Mouse (Mus musculus) induced T-regulatory cell, adult 2 months (primary cell): ENCODE data around the gene Tmem211.

Experiments
- DNase-seq: peaks from one replicate; pipeline ENCODE4 v3.0.0-alpha.2; 2012; ENCODE audit warnings: low read depth

Gene Tmem211

DNA sequence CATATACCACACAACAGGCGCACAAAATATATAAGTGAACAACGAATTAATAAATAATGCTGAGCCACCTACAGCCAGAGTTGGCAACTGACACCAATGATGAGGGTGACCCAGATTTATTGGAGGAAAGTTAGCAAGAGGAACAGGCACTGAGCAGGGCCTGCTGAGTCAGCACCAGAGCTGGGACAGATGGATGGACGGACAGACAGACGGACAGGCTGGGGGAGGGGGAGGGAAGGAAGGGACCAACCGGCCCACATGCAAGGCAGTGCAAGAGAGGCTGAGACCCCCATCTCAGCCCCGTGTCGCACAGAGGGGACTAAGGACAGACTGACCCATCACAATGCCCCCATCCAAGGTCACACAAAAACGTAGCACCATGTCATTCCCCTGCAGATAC lies 12.7 kb upstream of the Tmem211 start:
- no peak for DNase-seq

DNA sequence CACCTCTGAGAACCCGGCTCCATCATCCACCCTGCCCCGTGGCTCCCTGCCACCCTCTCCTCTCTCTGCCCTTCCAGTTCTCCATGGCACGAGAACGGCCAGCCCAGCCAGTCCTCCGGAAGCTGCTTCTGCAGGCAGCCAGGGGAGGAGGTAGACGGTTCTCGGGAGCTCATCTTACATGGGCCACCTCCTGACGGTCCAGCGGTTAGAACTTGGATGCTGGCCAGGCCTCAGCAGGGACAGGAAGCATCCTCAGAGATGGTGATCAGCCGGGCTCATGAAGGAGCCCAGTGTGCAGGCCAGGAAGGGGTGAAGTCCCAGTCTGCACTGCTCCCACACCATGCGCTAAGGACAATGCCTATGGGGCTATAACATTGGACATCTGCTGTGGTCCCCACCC lies 12.3 kb upstream of the Tmem211 start:
- no peak for DNase-seq

DNA sequence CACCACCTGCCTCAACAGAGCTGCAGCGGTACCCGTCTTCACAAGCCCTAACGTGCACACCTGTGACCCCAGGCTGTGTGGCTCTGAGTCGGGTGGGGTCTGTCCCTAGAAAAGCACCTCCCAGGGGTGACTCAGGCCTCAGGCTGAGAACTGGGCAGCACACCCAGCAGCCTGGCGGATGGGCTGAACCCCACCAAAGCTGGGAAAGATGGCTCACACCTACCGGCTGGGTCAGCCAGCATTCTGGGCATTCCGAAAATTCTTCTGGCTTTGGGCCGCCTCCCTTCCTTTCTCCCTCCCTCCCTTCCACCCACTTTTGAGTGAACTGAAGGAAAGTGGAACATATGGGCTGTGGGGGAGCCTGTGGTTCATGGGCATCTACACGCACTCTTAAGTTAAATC lies 11.1 kb upstream of the Tmem211 start:
- no peak for DNase-seq

DNA sequence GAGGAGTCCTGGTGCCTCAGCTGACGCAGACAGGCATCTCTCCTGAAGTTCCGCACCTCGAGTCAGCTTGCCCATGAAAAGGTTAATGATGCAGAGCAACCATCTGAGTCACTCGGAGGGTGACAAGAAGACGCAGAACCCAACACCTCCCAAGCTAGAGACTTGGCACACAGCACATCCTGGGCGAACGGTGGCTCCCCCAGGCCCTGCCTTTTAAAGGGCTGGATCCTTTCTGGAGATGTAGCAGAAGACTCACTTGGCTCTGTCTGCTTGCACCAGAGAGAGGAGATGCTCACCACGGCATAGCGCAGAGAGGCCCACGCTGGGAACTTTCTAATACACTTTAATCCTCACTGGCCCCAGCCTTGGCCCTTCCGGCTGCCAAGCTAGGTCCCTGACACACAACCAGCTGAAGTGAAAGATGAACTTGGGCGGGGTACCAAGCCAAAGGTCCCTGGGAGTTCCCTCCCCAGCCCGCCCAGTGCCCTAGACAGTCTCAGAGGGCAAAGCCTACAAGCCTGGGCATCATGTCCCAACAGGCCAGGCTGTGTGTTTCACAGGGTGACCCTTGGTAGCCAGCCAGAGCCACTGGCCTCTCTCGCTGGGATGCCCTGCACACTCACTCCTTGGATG lies 10.3 kb upstream of the Tmem211 start:
- DNase-seq = no peak

DNA sequence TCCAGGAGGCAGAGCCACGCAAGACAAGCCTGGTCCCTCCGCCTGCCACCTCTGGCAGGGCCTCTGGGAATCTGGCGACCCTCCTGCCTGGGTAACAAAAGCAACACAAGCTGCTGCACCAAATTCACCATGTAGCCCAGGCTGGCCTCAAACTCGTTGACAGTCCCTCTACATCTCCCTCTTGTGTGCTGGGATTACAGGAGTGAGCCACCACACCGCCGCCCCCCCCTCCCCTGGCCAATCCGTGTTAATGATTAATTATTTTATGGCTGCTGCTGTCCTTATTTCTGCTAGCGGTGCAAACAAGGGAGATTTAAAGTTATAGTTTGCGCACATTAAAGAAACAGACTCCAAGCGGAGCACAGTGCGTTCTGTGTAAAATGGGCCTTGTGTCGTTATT lies 9.6 kb upstream of the Tmem211 start:
- no peak for DNase-seq

DNA sequence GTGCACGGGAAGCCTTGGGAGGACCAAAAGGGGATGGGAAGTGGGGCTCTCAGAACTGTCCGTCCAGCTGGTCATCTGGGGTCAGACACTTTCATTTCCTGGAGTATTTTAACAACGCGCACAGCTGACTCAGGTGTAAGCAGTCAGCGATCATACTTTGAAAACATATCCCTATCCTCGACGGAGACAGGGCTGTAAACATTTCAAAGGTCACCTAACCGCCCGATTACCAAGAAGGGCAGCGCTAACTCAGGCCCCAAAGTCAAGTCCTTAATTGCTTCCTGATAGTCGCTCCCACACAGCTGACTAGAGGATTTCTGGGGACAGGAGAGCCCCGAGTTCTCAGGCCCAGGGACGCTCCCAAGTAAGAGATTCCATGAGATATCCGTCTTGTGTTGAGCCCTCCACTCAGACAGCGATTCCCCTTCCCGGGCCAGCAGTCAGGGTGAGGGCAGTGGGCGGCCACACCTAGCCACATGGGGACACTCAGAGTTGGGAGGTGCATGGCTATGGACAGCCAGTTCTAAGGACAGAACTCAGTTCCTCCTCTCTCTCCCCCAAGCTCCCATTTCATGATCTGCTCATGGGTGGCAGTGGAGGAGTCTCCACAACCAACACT lies 8.0 kb upstream of the Tmem211 start:
- DNase-seq = no peak

DNA sequence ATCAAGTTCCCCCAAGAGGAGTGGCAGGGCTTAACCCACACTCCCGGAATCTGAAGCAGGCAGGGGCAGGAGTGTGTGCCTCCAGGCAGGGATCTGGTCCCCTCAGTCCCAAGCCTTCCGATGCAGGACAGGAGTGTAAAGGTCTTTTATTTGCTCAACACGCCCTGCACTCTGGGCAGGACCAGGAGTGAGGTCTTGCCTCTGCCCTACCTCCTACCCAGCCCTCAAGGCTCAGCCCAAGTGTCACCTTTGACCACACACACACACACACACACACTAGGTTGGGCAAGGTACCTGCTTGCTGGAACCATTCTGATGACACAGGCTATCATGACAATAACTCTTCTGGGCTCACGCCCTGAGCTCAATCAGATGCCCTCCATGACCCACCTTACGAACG lies 7.3 kb upstream of the Tmem211 start:
- no peak for DNase-seq

DNA sequence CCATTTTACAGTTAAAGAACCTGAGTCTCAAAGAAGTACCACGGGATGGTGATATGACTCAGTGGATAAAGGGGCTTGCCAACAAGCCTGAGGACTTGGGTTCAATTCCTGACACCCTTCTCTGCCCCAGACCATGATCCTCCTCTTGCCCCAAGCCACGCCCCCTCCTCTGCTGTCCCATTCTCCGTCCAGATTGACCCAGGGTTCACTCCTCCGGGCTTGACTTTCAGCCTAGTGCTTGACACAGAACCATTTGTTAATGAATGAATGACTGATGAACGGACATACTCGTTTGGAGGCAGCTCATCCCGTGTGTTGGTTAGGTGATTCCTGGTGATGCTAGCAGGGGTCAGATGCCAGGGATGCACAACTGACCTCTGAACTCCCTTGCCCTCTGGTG lies 6.8 kb upstream of the Tmem211 start:
- no peak for DNase-seq

DNA sequence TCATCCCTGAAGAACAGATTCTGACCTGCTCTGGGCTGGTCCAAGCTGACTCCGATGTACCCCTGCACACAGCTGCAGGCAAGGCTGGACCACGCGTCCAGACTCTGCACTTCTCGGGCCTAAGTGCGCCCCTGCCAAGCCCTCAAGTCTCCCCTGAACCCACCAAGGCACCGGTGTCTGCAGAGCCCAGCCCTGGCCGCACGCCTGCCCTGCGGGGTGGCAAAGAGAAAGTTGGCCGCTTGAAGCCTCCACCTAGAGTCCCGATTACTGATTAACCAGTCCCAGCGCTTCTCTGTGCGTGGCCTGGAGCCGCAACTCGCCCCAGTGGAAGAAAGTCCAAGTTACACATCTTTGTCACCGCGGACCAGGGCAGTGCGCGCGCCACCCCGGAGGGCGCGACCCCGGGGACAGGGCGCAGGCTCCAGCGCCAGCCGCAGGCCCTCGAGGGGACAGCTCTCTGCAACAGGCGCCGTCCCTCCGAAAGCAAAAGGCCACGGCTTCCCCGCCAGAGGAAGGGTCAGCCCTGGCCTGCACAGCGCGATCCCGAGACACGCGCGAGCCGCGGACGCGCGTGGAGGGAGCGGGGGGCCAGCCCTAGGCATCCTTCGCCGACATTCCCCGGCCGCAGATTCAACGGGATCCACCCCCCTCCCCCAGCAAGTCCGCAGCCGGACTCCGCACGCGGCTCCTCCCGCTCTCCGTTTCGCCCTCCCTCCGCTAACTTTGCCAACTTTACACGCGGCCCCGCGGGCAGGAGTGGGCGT lies 6.1 kb upstream of the Tmem211 start:
- no peak for DNase-seq

DNA sequence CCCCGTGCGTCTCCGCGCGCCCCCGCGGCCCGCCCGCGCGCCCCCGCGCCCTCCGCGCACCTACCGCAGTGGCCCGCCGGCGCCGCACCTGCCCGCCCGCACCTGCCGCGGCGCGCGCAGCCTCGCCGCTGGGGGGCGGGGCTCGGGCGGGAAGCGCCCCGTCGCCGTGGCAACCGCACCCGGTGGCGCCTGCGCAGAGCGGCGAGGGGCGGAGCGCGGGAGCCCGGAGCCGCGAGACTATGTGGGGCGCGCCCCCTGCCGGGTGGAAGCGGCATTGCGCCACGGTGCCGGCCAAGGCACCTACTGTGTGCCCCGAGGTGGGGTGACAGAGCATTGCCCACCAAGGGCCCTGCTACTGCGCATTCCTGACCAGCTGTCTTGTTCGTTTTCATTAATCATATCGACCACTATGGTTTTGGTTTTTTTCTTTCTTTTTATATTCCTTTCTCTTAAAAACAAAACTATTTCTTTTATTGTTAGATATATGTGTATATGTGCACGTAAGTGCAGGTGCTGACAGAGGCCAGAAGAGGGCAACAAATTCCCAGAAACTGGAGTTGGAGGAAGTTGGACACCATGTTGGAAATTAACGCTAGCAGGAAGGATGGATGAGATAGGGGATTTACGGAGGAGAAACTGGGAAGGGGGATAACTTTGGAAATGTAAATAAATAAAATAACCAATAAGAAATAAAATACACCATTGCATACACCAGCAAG lies 5.4 kb upstream of the Tmem211 start, which contains the start of gene 2900026A02Rik:
2900026A02Rik (minus strand) TSS at position 90 of the 719 bp plus-strand sequence.
- DNase-seq = peak; percentile 49

DNA sequence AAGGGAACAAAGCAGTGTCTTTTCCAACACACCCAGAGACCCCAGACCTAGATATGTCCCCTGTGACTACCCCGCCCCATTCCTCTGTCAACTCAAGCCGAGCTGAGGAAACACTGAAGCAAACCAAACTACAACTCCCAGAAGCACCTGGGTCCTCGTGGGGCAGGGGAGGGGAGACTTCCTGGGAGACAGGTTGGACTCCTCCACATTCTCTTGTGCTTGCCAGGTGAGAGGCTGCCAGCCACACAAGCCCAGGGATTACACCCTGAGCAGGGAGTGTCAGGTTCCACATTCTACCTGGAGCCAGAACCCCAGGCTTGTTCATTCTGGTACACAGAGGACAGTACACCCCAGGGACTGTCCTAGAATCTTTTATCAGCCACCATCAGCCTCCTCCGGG lies 2.8 kb upstream of the Tmem211 start:
- DNase-seq = no peak

DNA sequence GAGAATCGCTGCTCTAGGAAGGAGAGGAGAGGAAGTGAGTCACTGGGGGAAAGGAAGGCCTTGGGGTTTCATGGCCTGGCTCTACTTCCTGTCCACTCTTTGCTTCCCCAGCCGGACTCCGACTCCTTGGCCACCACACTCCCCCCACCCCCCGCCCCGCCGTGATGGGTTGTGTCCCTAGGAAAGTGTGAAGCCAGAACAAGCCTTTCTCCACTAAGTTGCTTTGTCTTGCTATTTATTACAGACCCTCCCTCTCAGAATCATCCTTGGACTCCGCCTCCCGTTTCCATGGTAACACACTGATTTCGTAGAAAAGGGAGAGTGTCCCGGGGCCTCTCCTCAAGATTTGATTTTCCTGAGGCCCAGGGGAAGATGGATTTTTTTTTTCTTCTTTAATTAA lies 1.4 kb upstream of the Tmem211 start:
- DNase-seq = no peak

DNA sequence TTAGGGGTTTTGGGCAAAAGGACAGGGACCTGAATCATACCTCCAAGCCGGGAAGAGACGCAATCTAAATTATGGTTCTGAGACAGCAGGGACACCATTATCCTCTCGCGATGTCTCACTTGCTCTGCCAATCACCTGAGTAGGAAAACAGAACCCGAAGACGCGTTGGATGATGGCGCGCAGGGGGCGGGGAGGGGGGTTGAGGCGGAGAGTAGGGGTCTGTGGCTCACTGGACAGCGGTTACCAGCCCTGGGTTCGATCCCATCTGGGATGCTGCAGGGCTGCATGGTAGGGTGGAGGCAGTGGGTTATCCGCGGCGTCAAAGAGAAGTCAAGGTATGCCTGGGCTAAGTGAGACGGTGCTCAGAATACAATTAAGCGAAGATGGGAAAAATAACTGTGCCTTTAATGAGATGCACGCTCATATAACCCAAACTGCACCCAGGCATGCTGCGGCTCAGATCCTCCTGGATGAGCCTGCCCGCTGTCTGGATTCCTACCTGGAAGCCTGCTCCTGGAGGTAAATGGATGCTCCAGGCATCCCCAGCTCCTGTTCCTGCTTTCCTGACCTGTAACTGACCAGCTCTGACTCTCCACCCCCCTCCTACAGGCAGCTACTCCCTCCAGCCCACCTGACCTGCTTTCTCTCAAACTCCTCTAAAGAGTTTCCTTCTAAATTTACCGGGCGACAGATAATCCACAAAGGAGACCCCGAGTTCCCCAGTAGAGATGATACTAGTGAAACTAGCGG lies 848 bp upstream of the Tmem211 start:
- no peak for DNase-seq

DNA sequence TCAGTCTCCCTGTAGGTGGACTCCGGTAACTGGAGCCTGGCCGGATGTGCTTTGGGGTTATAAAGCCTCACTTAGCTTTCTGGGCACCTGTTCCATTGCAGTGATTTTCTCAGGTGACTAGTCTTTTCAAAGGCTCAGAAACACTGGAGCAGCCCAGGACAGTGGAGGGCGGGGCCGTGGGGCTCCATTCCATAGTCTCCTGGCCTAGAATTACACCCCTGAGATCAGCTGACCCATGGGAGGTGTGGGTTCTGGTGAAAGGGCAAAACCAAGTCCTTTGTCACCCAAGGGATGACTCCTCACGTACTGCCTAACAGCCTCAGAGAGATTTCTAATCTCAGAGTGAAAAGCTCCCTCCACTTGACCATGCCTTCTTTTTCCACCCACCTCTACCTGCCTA lies 3.5 kb downstream of the Tmem211 start:
- no peak for DNase-seq

DNA sequence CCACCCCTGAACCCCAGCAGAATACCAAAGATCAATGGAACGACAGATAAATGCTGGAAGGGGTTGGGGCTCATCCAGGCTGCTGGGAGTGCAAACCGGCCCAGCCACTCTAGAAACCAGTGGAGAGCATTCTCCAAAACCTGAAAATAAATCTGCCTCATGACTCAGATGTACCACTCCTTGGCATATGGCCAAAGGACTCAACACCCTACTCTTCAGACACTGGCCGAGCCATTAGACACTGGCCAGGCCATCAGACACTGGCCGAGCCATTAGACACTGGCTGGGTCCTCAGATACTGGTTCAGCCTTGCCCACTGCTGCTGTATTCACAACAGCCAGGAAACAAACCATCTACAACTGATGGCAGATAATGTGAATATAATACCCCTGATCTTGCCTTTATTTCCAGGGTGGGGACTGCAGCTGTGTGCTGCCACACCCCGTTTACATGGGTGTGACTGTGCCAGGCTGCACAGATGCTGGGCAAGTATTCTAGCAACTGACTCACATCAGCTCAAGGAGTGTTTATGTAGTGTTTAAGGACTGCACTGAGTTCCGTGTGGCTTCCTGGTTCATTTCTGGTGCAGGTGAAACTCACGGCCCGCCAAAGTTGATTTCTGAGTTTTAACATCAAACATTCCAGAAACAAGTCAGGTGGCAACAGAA lies 22.7 kb downstream of the Tmem211 start:
- DNase-seq = no peak

DNA sequence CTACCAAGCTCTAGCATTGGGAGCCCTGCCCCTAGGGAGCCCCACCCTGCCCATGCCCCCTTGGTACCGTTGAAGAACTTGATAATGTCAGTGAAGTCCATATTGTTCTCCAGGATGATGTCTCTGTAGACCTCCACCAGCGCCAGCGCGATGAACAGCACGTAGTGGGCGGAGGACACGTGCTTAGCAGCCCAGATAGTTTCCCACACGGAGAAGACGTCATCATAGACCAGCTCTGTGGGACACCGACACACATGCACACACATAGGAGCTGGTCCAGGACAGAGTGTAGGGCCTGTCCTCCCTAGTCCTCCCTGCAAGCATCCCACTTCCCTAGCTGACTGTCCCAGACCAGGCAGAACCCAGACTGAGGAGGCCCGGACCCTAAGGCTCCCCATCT lies 24.1 kb downstream of the Tmem211 start:
- no peak for DNase-seq

DNA sequence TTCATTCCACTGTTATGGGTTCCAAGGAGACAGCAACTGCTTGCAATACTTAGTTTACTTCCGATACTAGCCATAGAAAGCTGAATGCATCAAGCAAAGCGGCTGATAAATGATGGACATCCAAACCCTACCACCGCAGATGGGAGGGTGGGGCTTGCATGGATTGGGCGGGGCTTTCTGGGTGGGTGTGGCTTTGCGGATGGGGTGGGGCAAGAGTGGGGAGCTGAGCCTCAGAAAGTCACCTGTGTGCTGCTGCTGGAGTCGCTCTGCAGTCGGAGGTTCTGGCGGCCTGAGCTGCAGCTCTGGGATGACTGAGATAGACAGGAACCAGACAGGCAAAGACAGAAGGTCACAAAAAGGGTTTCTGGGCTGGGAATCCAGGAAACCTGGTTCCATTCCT lies 38.9 kb downstream of the Tmem211 start:
- DNase-seq = no peak

DNA sequence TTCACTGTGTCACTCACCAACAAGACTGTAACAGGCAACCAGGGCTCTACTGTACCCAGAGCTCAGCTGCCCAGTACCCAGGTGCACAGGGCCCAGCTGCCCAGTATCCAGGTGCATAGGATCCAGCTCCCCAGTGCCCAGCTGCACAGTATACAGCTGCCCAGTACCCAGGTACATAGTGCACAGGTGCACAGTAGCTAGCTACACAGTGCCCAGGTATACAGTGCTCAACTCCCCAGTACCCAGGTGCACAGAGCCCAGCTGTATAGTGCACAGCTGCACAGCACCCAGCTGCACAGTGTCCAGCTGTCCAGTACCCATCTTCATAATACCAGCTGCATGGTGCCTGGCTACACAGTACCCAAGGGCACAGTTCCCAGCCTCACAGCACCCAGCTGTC lies 41.5 kb downstream of the Tmem211 start:
- no peak for DNase-seq

DNA sequence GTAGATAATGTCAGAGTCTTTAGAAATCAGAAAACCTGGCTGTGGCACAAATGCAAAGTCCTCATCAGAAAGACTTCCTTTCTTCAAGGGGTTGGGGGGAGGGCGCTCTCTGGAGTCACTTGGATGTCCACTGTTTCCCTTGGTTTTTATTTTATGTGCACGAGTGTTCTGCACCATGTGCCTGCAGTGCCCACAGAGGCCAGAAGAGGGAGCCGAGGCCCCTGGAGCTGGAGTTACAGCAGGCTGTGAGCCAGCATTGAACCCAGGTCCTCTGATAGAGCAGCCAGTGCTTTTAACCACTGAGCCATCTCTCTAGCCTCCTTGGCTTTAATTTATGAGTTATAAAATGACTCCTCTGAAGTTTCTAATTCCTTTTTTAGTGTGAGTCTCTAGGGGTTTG lies 43.3 kb downstream of the Tmem211 start:
- DNase-seq = no peak

DNA sequence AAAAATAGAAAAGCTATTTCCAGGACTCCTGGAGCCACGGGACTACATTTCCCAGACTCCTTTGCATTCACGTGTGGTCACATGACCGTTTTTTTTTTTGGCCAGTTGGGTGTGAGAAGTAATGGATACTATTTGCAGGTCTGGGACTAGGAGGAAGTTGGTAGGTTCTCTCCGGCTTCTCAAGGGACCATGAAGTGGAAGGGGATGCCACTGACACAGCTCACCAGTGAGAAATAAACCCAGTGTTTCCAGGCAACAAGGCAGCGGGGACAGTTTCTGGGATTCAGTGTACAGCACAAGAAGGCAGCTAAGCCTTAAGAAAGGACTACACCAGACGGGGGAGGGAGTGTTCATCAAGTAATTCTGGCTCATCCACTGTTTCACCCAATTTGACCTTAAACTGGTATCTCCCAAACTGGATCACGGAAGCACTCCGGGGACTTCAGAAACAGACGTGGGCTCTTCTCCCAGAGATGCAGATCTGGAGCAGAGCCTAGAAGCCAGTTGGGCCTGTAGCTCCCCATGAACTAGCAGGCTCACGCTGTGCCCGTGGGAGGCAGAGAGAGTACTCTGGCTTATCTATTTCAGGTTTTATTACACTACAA lies 44.6 kb downstream of the Tmem211 start:
- no peak for DNase-seq

DNA sequence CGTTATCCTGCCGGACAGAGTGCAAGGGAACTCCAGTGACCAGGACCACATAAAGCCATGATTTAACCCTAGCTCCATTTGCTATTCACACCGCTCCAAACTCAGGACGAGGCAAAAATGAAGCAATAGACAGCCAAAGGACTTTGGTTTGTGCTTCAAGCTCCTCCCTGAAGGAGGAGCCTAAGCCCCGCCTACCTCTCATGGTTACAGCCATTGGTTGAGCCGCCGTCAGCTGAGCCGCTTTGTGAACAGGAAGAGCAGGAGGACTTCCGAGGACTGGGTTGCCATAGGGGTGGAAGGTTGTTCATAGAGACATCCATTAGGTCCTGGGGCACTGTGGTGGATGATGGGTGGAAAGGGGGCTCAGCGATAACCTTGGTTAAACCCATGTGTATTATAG lies 49.1 kb downstream of the Tmem211 start:
- no peak for DNase-seq
